Mouse (Mus musculus): ENCODE data around the gene Tgif1. TPM values are rescaled to one million over a fixed set of nuclear protein-coding genes. Genes with fewer than 3 reads are reported as not detected.

The Tgif1 gene
- total RNA-seq, 2 experiments from 2014 or later: 1.5 to 1.6 TPM

- no peak for DNase-seq (ENCODE audit: extremely low spot score in 1 of 2, low spot score in 2 of 2)
- intact Hi-C loops (cut with DNase I): no loop called here
- no peak overlapping the region for H3K4me3 ChIP-seq
- peak overlapping the region; percentile 67; the same call in 1 of the 2 replicates for H3K27ac ChIP-seq
- no peak for TF ChIP-seq CTCF (IDR thresholded peaks at IDR 0.05)
These were observed 58.6 kb downstream of the Tgif1 start for GRCm38 (mm10) chr17:70794722-70795121.

- Histone ChIP-seq H3K4me3 (no peak overlapping the region), H3K27ac (peak overlapping the region; percentile 67; the same call in 1 of the 2 replicates)
- no peak for TF ChIP-seq CTCF (IDR thresholded peaks at IDR 0.05)
- intact Hi-C loops (cut with DNase I): no loop called here
- no peak for DNase-seq (ENCODE audit: extremely low spot score in 1 of 2, low spot score in 2 of 2)
These were observed 59.1 kb downstream of the Tgif1 start for GRCm38 (mm10) chr17:70794291-70794690.

Small RNA genes lying within 50 kb of the gene (microRNA-seq; reads per million reads assigned to microRNA genes)
- gene Mir1195: 0 reads per million in 2 experiments

Other genes with a start within 250 kb of the Tgif1 start
- gene Myom1, start 149.1 kb upstream of the Tgif1 start, total RNA-seq (2021): 1 to 10 TPM; 1.6 to 2.2 TPM
- 10 to 100 TPM; 39.0 to 43.4 TPM for gene Myl12a, start 149.3 kb upstream of the Tgif1 start, total RNA-seq (2021)